Mouse (Mus musculus): ENCODE data around the gene Gm15446. TPM values are rescaled to one million over a fixed set of nuclear protein-coding genes. Genes with fewer than 3 reads are reported as not detected.

Gm15446 gene
- 6.8 and 7.7 TPM in 2 replicates for total RNA-seq (2023)

GRCm38 (mm10) chr5:109923261-109924071 is at the start of gene Gm15446:
Gene Gm15446 (plus strand): TSS chr5:109923400.

Other genes starting within 250 kb of the Gm15446 start
- gene 5430403G16Rik, start 232.4 kb upstream of the Gm15446 start, total RNA-seq (2023), result 0.27 and 0.32 TPM in 2 replicates
- 3.2 and 3.6 TPM in 2 replicates for gene 4930522L14Rik, start 171.5 kb upstream of the Gm15446 start, total RNA-seq (2023)
- 6.4 and 9.3 TPM in 2 replicates for gene Zfp932, start 73.1 kb downstream of the Gm15446 start, total RNA-seq (2023)
- 3.3 and 7.6 TPM in 2 replicates for gene Gm17655, start 149.1 kb downstream of the Gm15446 start, total RNA-seq (2023)
- gene Gm35315, start 171.0 kb downstream of the Gm15446 start, total RNA-seq (2023), result not detected in 2 replicates
- gene Plcxd1, start 176.6 kb downstream of the Gm15446 start, total RNA-seq (2023), result not detected in 2 replicates
- 30.5 and 43.3 TPM in 2 replicates for gene Gtpbp6, start 184.8 kb downstream of the Gm15446 start, total RNA-seq (2023)
- 2.6 and 2.7 TPM in 2 replicates for gene Zfp605, start 186.7 kb downstream of the Gm15446 start, total RNA-seq (2023)
- 66.0 and 90.4 TPM in 2 replicates for gene Chfr, start 212.4 kb downstream of the Gm15446 start, total RNA-seq (2023)